Mouse (Mus musculus) midbrain, embryonic 14.5 days (tissue): ENCODE results near the gene Ndufs6. TPM values are rescaled to one million over a fixed set of nuclear protein-coding genes. Genes with fewer than 3 reads are reported as not detected.
A peak's percentile ranks its signal among the peaks of the same experiment; 100 is the strongest.

Experiments
- ATAC-seq: fragments of 200-750 bp; cut with Nextera tagmentation; 2 replicates; pipeline ENCODE4 v1.8.0; 2017; ENCODE audit warnings: moderate number of reproducible peaks, moderate library complexity; ENCODE audit not compliant: low FRiP score, low TSS enrichment
- DNase-seq: peaks from one replicate; pipeline ENCODE4 v3.0.0-alpha.2; 2015
- H3K27ac ChIP-seq: fragments of 300-500 bp; sonication (generic); replicated peaks from 2 replicates; pipeline ENCODE4 v1.5.1; 2014; ENCODE audit warnings: mild to moderate bottlenecking, low read depth, low read length, moderate library complexity
- H3K27me3 ChIP-seq: fragments of 300-500 bp; sonication (generic); 2 replicates; pipeline ENCODE4 v1.6.1; 2014; ENCODE audit warnings: low read length, control low read depth, mixed read lengths; ENCODE audit not compliant: control insufficient read depth, insufficient read depth
- H3K36me3 ChIP-seq: fragments of 300-500 bp; sonication (generic); 2 replicates; pipeline ENCODE4 v1.6.1; 2014; ENCODE audit warnings: low read length, control low read depth; ENCODE audit not compliant: control insufficient read depth, insufficient read depth
- H3K4me1 ChIP-seq: fragments of 300-500 bp; sonication (generic); 2 replicates; pipeline ENCODE4 v1.6.1; 2014; ENCODE audit warnings: mild to moderate bottlenecking, antibody characterized with exemption, low read length, control low read depth; ENCODE audit not compliant: control insufficient read depth, insufficient read depth
- H3K4me2 ChIP-seq: fragments of 300-500 bp; sonication (generic); 2 replicates; pipeline ENCODE4 v1.6.1; 2014; ENCODE audit warnings: mild to moderate bottlenecking, low read length, moderate library complexity
- H3K4me3 ChIP-seq: fragments of 300-500 bp; sonication (generic); replicated peaks from 2 replicates; pipeline ENCODE4 v1.5.1; 2014; ENCODE audit warnings: low read depth, low read length
- H3K9ac ChIP-seq: fragments of 300-500 bp; sonication (generic); replicated peaks from 2 replicates; pipeline ENCODE4 v1.6.1; 2014; ENCODE audit warnings: mild to moderate bottlenecking, low read length, moderate library complexity
- H3K9me3 ChIP-seq: fragments of 300-500 bp; sonication (generic); 2 replicates; pipeline ENCODE4 v1.6.1; 2016; ENCODE audit warnings: low read length, control low read depth, mixed read lengths; ENCODE audit not compliant: control insufficient read depth
- WGBS: fragments of 180-500 bp; shearing (Covaris S2); extraction: QIAGEN DNeasy Blood & Tissue Kit; methylation state at CpG from one replicate; pipeline ENCODE4 v1.1.7; 2014; 5-methylcytosine and 5-hydroxymethylcytosine counted together
- polyA plus RNA-seq: library from polyadenylated mRNA; unstranded; fragments of >200 nt; fragmentation: Nextera tagmentation; extraction: Ambion mirVana; gene quantifications from 2 replicates; pipeline ENCODE4 v1.2.1, GENCODE M21; 2014

Ndufs6 gene
- polyA plus RNA-seq, 1 experiment from 2014 or later, result 355 TPM

DNA sequence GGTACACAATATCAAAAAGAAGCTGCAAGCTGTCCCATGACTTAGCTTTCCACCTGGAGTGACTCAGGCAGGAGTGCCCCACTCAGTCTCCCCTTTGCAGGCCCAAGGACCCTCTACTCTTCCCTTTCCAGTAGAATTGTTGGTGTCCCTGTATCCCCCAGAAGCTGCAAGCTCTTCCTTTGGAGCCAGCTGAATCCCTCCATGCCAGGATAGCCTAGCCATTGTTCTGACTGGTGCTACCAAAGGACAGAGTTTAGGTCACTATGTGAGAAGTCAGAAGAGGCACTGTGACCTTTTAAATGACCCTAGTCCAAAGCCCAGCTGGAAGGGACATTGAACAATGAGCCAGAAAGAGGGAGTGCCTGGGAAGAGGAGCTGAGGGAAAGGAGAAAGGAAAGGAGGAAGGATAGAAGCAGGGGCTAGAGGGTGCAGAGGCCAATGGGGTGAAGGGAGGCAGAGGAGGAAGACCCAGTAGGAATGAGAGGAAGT, 55.5 kb downstream of the Ndufs6 start:
- ATAC-seq, result no peak
- Histone ChIP-seq H3K4me2 (no peak overlapping the region), H3K9me3 (no peaks in the 10 kb centered on the region), H3K4me1 (peaks cover 15% of the 10 kb centered on the region), H3K9ac (no peak overlapping the region), H3K4me3 (no peak overlapping the region), H3K27me3 (peaks cover 66% of the 10 kb centered on the region), H3K27ac (no peak overlapping the region), H3K36me3 (no peaks in the 10 kb centered on the region)
- DNase-seq, result no peak

DNA sequence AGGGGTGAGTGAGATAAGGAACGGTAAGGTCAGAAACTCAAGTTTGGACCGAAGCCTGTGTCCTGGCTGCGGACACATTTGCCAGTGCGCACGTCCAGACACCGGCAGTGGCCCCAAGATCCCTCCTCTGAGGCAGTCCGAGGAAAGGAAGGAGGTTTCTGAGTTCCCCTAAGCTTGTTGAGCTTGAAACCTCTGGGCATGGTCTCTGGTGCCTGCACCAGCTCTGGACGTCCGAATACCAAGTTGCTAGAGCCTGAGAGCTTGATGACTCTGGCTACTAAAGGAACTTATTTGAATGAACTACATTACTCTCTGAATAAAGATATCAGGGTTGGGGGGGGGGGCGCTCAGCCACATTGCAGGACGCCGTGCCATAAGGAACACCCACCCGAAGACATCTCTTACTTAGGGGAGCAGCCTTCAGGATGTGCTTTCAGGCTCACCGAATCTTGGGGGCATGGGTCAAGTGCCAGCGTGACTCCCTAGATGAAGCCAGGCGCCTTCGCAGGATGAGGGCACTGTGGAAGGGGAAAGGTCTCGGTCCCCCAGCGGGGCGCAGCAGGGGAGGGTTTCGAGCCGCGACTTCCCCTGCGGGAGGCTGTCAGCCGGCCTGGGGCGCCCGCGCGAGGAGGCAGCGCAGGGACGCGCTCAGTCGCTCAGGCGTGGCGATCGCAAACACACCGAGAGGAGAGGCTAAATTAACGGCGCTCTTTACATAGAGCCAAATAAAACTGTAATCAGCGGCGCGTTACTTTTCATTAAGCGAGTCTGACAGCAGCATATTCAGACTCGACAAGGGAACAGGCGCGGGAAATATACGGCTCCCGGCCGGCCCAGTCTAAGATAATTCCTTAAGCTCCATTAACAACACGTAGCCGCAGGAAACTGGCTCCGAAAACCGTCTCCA, 56.8 kb downstream of the Ndufs6 start:
- Histone ChIP-seq H3K9ac (peak overlapping the region; percentile 3; the same call in 1 of the 2 replicates), H3K4me3 (peak overlapping the region; percentile 22), H3K4me2 (peak overlapping the region; percentile 46), H3K27me3 (peaks cover 78% of the 10 kb centered on the region), H3K36me3 (no peaks in the 10 kb centered on the region), H3K9me3 (no peaks in the 10 kb centered on the region), H3K27ac (no peak overlapping the region; the same call in 1 of the 2 replicates), H3K4me1 (peaks cover 15% of the 10 kb centered on the region)
- DNase-seq (peak; percentile 74), ATAC-seq (peak; percentile 22; the same call in 1 of the 2 replicates)
- WGBS, result 1% methylated on average over 53 of the region's 53 CpGs

DNA sequence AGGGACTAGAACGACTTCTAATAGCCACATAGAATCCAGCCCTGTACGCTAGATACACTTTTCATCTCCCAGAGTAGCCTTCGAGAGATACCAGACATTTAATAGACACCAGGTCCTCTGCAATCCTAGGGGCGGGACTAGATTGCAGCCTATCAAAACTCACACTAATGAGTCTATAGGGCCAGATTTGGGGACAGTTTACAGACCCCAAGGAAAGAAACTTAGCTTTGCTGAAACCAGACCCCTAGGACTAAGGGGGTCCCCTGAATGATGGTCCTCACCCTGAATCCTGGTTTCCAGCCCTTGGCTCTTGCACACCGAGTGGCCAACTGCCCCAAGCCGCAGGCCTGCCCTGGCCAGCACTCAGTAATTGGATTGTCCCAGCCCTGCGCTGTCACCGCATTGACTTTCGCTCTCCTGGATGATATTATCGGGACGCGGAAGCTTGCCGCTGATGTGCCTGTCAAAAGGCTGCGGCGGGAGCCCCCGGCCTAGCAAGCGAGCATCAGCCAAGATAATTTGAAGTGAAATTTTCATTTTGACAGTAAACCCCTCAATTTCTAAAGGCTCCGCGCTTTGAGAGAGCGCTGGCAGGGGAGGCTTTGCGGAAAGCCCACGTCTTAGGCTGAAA, 57.8 kb downstream of the Ndufs6 start:
- Histone ChIP-seq H3K4me2 (peak overlapping the region; percentile 46), H3K4me1 (peaks cover 16% of the 10 kb centered on the region), H3K9me3 (no peaks in the 10 kb centered on the region), H3K9ac (no peak overlapping the region), H3K27ac (no peak overlapping the region), H3K36me3 (no peaks in the 10 kb centered on the region), H3K4me3 (no peak overlapping the region), H3K27me3 (peaks cover 88% of the 10 kb centered on the region)
- DNase-seq (peak; percentile 54), ATAC-seq (no peak)
- WGBS, result 2% methylated on average over 22 of the region's 22 CpGs

DNA sequence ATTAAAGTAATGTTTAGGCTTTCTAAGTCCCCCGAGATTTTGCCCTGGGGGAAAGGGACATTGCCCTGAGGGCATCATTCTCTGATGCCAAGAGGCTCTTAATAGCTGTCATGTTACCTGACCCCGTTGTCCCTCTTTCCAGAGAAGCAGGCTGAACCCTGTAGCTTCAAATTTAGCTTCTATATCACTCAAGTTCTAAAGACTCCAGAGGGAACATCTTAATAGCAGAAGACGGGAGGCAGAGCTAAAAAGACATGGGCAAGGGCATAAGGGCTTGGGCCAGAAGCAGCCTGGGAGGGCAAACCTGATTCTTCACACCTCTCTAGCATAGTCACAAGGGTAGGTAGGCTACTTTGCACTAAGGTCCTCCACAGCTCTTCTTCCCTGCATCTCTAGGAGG, 58.5 kb downstream of the Ndufs6 start:
- H3K4me1 ChIP-seq, result peaks cover 21% of the 10 kb centered on the region
- H3K4me2 ChIP-seq, result no peak overlapping the region
- WGBS, result 15% methylated on average over 3 of the region's 3 CpGs
- H3K27ac ChIP-seq, result no peak overlapping the region
- H3K4me3 ChIP-seq, result no peak overlapping the region
- H3K27me3 ChIP-seq, result peaks cover 92% of the 10 kb centered on the region
- no peak for ATAC-seq
- H3K9me3 ChIP-seq, result no peaks in the 10 kb centered on the region
- no peak for DNase-seq
- H3K9ac ChIP-seq, result no peak overlapping the region
- no peaks in the 10 kb centered on the region for H3K36me3 ChIP-seq

Other genes starting within 250 kb of the Ndufs6 start
- gene Irx4, start 68.1 kb downstream of the Ndufs6 start, polyA plus RNA-seq, result 2.3 and 3.0 TPM in 2 replicates
- gene Mrpl36, start within 50 bp of the Ndufs6 start, polyA plus RNA-seq, result 80.0 and 88.5 TPM in 2 replicates
- 74.4 and 76.9 TPM in 2 replicates for gene Lpcat1, start 138.7 kb upstream of the Ndufs6 start, polyA plus RNA-seq
- 8.1 and 8.5 TPM in 2 replicates for gene Slc6a3, start 208.2 kb upstream of the Ndufs6 start, polyA plus RNA-seq